Mouse (Mus musculus) forebrain, postnatal 0 days (tissue): ENCODE results near the gene C4b. TPM values are rescaled to one million over a fixed set of nuclear protein-coding genes. Genes with fewer than 3 reads are reported as not detected.

Experiments
- ATAC-seq: fragments of 200-750 bp; cut with Nextera tagmentation; 2 replicates; pipeline ENCODE4 v1.8.0; 2017; ENCODE audit warnings: mild to moderate bottlenecking, moderate library complexity
- DNase-seq: peaks from one replicate; pipeline ENCODE4 v3.0.0-alpha.2; 2015
- H3K27ac ChIP-seq: fragments of 300-500 bp; sonication (generic); 2 replicates; pipeline ENCODE4 v1.5.1; 2014; ENCODE audit warnings: low read depth, mild to moderate bottlenecking, antibody characterized with exemption, low read length, moderate library complexity, mixed read lengths
- H3K27me3 ChIP-seq: fragments of 300-500 bp; sonication (generic); 2 replicates; pipeline ENCODE4 v1.6.1; 2014; ENCODE audit warnings: mild to moderate bottlenecking, low read length, mixed read lengths; ENCODE audit not compliant: insufficient read depth
- H3K36me3 ChIP-seq: fragments of 300-500 bp; sonication (generic); 2 replicates; pipeline ENCODE4 v1.6.1; 2014; ENCODE audit warnings: mild to moderate bottlenecking, moderate library complexity; ENCODE audit not compliant: insufficient read depth
- H3K4me1 ChIP-seq: fragments of 300-500 bp; sonication (generic); 2 replicates; pipeline ENCODE4 v1.6.1; 2014; ENCODE audit warnings: antibody characterized with exemption; ENCODE audit not compliant: insufficient read depth
- H3K4me2 ChIP-seq: fragments of 300-500 bp; sonication (generic); 2 replicates; pipeline ENCODE4 v1.6.1; 2014; ENCODE audit warnings: low read depth, mild to moderate bottlenecking, moderate library complexity
- H3K4me3 ChIP-seq: fragments of 300-500 bp; sonication (generic); 2 replicates; pipeline ENCODE4 v1.5.1; 2014; ENCODE audit warnings: low read depth, low read length, mixed read lengths
- H3K9ac ChIP-seq: fragments of 300-500 bp; sonication (generic); 2 replicates; pipeline ENCODE4 v1.6.1; 2014; ENCODE audit warnings: mild to moderate bottlenecking
- H3K9me3 ChIP-seq: fragments of 300-500 bp; sonication (generic); 2 replicates; pipeline ENCODE4 v1.6.1; 2016; ENCODE audit warnings: low read length
- CTCF ChIP-seq: sonication (generic); IDR thresholded peaks from 2 replicates; pipeline ENCODE4 v1.5.1; 2016; ENCODE audit warnings: antibody characterized with exemption, control low read depth, low read depth
- WGBS: fragments of 180-500 bp; shearing (Covaris S2); extraction: QIAGEN DNeasy Blood & Tissue Kit; methylation state at CpG from one replicate; pipeline ENCODE4 v1.1.7; 2014; 5-methylcytosine and 5-hydroxymethylcytosine counted together
- microRNA-seq, 2 experiments: library from miRNA; unstranded; fragments of <30 nt; microRNA quantifications; one replicate each; pipeline ENCODE4; 2016
- polyA plus RNA-seq: library from polyadenylated mRNA; unstranded; fragments of >200 nt; fragmentation: Nextera tagmentation; extraction: Ambion mirVana; gene quantifications from 2 replicates; pipeline ENCODE4 v1.2.1, GENCODE M21; 2015
- total RNA-seq: library from RNA; depleted of rRNA; stranded (reverse); fragments of >200 nt; gene quantifications from 2 replicates; pipeline ENCODE4 v1.2.3, GENCODE M21; 2014; rRNA removed

Gene C4b
- total and polyA plus RNA-seq, 2 experiments from 2014 or later = 0.59 to 1.6 TPM

DNA sequence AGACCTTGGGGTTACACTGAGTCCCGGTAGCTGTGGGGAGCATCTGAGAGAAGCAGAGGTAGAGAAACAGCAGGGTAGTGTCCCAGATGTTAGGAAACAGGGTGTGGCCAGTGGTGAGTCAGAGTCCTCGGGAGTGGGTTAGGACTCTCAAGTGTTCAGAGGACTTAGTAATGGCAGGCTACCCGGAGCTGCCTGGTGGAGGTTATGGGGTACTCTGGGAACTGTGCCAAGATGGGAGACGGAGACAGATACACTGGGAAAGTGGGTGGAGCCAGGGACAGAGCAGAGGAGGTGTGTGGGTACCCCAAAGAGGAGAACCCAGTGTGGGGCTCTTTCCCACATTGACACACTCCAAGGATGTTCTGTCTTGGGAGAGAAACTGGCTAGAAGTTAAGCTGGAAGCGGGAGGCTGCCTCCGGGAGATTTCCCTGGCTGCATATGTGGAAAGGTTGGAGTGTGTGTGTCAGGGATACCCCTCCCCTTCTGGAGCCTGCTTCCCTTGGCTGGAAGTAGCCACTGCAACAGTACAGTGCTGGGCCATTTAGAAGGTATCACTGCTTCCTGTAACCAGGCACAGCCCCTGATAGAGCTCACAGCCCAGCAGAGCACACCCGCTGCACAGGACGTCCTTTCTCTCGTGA, 59.3 kb downstream of the C4b start:
- Histone ChIP-seq H3K4me3 (no peak overlapping the region), H3K4me1 (no peaks in the 10 kb centered on the region), H3K27me3 (no peaks in the 10 kb centered on the region), H3K36me3 (no peaks in the 10 kb centered on the region), H3K9me3 (no peaks in the 10 kb centered on the region), H3K4me2 (no peak overlapping the region), H3K27ac (no peak overlapping the region), H3K9ac (no peak overlapping the region)
- WGBS = 62% methylated on average over 9 of the region's 9 CpGs
- no peak for TF ChIP-seq CTCF
- ATAC-seq = peak; percentile 34; the same call in 1 of the 2 replicates
- DNase-seq = no peak

DNA sequence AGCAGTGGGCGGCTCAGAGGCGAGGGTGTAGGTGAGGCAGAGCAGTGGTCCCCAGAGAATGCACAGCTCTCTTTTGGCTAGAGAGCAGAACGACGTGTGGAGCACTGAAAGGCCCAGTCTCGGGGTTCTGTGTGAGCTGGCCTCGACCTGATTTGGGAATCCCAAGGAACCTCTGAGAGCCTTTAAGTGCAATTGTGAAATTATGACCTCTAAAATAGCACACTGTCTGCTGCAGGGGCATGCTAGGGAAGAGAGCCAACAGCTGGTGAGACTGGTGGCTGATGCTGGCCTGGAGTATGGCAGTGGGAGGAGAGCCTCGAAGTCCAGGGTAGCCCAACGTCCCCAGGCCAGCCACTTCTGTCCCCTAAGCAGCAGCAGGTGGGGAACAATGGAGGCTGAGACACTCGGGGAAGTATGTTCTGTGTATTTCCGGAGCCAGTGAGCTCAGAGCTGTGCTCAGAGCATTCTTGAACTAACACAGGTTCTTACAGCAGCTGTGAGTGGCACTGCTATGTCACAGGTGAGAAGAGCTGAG, 59.9 kb downstream of the C4b start:
- WGBS = 66% methylated on average over 10 of the region's 10 CpGs

DNA sequence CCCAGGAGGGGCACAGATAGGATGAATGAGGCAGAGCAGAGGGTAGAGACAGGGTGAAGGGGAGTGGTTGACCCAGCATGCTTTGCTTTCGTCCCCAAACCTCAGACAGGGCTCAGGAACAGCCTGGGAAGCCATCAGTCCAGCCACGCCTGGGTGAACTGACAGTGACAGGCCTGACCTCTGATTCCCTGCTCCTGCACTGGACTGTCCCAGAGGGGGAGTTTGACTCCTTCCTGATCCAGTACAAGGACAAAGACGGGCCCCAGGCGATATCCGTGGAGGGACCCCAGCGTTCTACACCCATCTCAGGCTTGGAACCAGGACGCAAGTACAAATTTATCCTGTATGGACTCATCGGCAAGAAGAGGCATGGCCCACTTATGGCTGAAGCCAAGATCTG, 60.5 kb downstream of the C4b start:
- Histone ChIP-seq H3K36me3 (no peaks in the 10 kb centered on the region), H3K4me3 (no peak overlapping the region), H3K27me3 (no peaks in the 10 kb centered on the region), H3K4me2 (no peak overlapping the region), H3K27ac (no peak overlapping the region), H3K4me1 (no peaks in the 10 kb centered on the region), H3K9ac (no peak overlapping the region), H3K9me3 (no peaks in the 10 kb centered on the region)
- no peak for ATAC-seq
- no peak for TF ChIP-seq CTCF
- 74% methylated on average over 8 of the region's 8 CpGs for WGBS
- no peak for DNase-seq

More for the DNA sequence above, 59.9 kb downstream of the C4b start:
- Histone ChIP-seq H3K4me1 (no peaks in the 10 kb centered on the region), H3K9ac (no peak overlapping the region), H3K27ac (no peak overlapping the region), H3K4me3 (no peak overlapping the region), H3K36me3 (no peaks in the 10 kb centered on the region), H3K27me3 (no peaks in the 10 kb centered on the region), H3K9me3 (no peaks in the 10 kb centered on the region), H3K4me2 (no peak overlapping the region)
- DNase-seq = no peak
- ATAC-seq = no peak
- TF ChIP-seq CTCF = no peak

DNA sequence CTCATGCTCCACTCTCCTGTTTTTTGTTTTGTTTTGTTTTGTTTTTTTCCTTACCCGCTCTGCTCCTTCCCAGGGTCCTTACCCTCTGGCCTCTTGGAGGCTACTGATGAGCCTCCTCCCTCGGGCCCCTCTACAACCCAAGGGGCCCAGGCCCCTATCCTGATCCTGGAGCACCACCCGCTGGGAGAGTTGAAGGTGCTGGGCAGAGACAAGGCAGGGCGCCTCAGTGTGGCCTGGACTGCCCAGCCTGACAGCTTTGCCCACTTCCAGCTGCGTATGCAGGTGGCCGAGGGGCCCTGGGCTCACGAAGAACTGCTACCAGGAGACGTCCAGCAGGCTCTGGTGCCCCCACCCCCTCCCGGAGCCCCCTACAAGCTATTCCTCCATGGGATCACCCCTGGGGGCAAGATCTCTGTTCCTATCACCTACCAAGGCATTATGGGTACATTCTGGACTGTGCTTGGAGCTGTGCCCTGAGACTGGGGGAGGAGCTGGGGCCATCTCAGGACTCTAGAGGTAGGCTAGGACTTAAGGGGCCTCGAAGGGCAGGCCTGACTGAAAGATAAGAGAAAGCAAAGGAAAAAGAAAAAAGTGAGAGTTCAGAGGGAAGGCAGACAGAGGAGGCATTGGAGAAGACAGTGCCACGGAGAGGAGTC, 61.7 kb downstream of the C4b start:
- no peak for TF ChIP-seq CTCF
- ATAC-seq = no peak
- H3K4me1 ChIP-seq = no peaks in the 10 kb centered on the region
- no peak overlapping the region for H3K4me2 ChIP-seq
- H3K9ac ChIP-seq = no peak overlapping the region
- 76% methylated on average over 11 of the region's 11 CpGs for WGBS
- H3K36me3 ChIP-seq = no peaks in the 10 kb centered on the region
- H3K27ac ChIP-seq = no peak overlapping the region
- no peak for DNase-seq
- no peaks in the 10 kb centered on the region for H3K9me3 ChIP-seq
- no peaks in the 10 kb centered on the region for H3K27me3 ChIP-seq
- H3K4me3 ChIP-seq = no peak overlapping the region

DNA sequence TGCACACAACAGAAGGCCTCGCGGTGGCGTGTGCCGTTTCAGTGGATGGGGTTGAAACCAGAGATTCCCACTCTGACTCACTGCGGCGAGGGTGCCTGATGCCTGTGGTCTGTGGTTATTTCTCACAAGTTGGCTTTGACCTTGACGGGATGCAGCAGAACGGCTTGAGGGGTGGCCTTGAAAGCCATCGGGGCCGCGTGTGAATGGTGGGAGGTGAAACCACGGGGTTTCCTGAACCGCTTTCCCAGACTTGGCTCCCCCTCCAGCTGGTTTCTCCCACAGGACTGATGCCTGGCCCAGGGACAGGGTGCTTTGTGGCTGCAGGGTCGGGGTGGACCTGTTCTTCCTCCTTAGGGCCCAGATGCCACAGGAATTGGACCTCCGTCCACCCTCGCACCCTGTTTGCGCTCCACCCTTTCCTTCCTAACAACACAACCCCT, 62.5 kb downstream of the C4b start:
- Histone ChIP-seq H3K9me3 (no peaks in the 10 kb centered on the region), H3K4me1 (no peaks in the 10 kb centered on the region), H3K27me3 (no peaks in the 10 kb centered on the region), H3K36me3 (no peaks in the 10 kb centered on the region), H3K4me3 (no peak overlapping the region), H3K27ac (no peak overlapping the region), H3K4me2 (no peak overlapping the region), H3K9ac (no peak overlapping the region)
- DNase-seq (no peak), ATAC-seq (no peak)
- 74% methylated on average over 17 of the region's 17 CpGs for WGBS
- TF ChIP-seq CTCF = no peak

DNA sequence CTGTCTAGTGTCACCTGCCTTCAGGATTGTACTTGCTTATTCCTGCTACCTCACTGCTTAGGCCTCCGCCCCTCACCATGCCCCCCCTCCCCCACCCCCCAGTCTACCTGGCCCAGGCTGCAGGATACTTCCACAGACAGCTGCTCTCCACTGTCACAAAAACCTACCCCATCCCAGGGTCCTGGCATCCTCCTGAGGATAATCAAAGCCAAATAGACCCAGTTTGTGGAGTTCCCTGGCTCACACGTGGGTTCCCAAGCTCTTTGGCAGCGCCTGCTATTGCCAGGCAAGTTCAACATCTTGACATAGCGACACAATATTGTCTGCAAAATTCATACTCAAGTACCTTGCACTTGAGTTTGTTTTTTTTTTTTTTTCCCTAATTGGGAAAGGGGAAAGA, 63.1 kb downstream of the C4b start:
- Histone ChIP-seq H3K27me3 (no peaks in the 10 kb centered on the region), H3K4me2 (no peak overlapping the region), H3K4me3 (no peak overlapping the region), H3K9ac (no peak overlapping the region), H3K27ac (no peak overlapping the region), H3K36me3 (no peaks in the 10 kb centered on the region), H3K4me1 (no peaks in the 10 kb centered on the region), H3K9me3 (no peaks in the 10 kb centered on the region)
- DNase-seq = no peak
- 71% methylated on average over 4 of the region's 4 CpGs for WGBS
- ATAC-seq = no peak
- TF ChIP-seq CTCF = no peak

DNA sequence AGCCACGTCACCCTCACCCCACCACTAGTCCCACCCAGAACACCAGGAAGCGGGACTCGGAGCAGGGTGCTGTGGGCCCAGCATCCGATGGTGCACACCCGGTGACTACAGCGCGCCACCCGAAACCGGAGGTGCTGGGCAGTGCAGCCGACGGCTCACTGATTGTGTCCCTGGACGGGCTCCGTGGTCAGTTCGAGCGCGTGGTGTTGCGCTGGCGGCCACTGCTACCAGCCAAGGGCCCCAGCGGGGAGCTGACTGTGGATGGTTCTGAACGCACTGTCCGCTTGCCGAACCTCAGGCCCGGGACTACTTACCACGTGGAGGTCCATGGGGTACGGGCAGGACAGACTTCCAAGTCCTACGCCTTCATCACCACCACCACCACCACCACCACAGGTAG, 63.5 kb downstream of the C4b start:
- no peaks in the 10 kb centered on the region for H3K4me1 ChIP-seq
- no peak for DNase-seq
- no peaks in the 10 kb centered on the region for H3K27me3 ChIP-seq
- TF ChIP-seq CTCF = no peak
- no peak overlapping the region for H3K4me3 ChIP-seq
- H3K27ac ChIP-seq = no peak overlapping the region
- WGBS = 85% methylated on average over 26 of the region's 26 CpGs
- H3K9ac ChIP-seq = no peak overlapping the region
- no peaks in the 10 kb centered on the region for H3K9me3 ChIP-seq
- ATAC-seq = no peak
- H3K4me2 ChIP-seq = no peak overlapping the region
- H3K36me3 ChIP-seq = no peaks in the 10 kb centered on the region

Small RNAs within 50 kb of the gene (microRNA-seq; reads per million reads assigned to microRNA genes)
- gene Gm27471 = 0 reads per million in 2 experiments

Other genes starting within 250 kb of the C4b start
- gene Btnl6, start 226.5 kb downstream of the C4b start, total RNA-seq = not detected in 2 replicates
- gene Btnl6, start 226.5 kb downstream of the C4b start, polyA plus RNA-seq = not detected in 2 replicates
- gene Notch4, start 179.6 kb downstream of the C4b start, total RNA-seq = 2.8 and 16.0 TPM in 2 replicates
- 3.8 and 5.5 TPM in 2 replicates for gene Notch4, start 179.6 kb downstream of the C4b start, polyA plus RNA-seq
- gene Gpsm3, start 154.1 kb downstream of the C4b start, total RNA-seq = 1.2 and 2.4 TPM in 2 replicates
- gene Gpsm3, start 154.1 kb downstream of the C4b start, polyA plus RNA-seq = 4.2 and 4.6 TPM in 2 replicates
- 56.7 and 75.2 TPM in 2 replicates for gene Pbx2, start 152.6 kb downstream of the C4b start, total RNA-seq
- 3.9 and 5.9 TPM in 2 replicates for gene Pbx2, start 152.6 kb downstream of the C4b start, polyA plus RNA-seq
- gene Ager, start 146.0 kb downstream of the C4b start, total RNA-seq = 1.8 and 2.8 TPM in 2 replicates
- 0.92 and 1.2 TPM in 2 replicates for gene Ager, start 146.0 kb downstream of the C4b start, polyA plus RNA-seq
- 39.0 and 45.3 TPM in 2 replicates for gene Rnf5, start 140.2 kb downstream of the C4b start, total RNA-seq
- gene Rnf5, start 140.2 kb downstream of the C4b start, polyA plus RNA-seq = 245 and 252 TPM in 2 replicates
- 187 and 217 TPM in 2 replicates for gene Agpat1, start 139.6 kb downstream of the C4b start, total RNA-seq
- gene Agpat1, start 139.6 kb downstream of the C4b start, polyA plus RNA-seq = 88.5 and 104 TPM in 2 replicates
- gene Egfl8, start 127.9 kb downstream of the C4b start, total RNA-seq = 2.7 and 3.2 TPM in 2 replicates
- gene Egfl8, start 127.9 kb downstream of the C4b start, polyA plus RNA-seq = 3.8 and 4.8 TPM in 2 replicates
- 24.2 and 27.2 TPM in 2 replicates for gene Ppt2, start 115.4 kb downstream of the C4b start, total RNA-seq
- 17.6 and 20.2 TPM in 2 replicates for gene Ppt2, start 115.4 kb downstream of the C4b start, polyA plus RNA-seq
- gene Prrt1, start 114.3 kb downstream of the C4b start, total RNA-seq = 7.8 and 11.4 TPM in 2 replicates
- gene Prrt1, start 114.3 kb downstream of the C4b start, polyA plus RNA-seq = 12.2 and 15.1 TPM in 2 replicates
- 9.6 and 19.9 TPM in 2 replicates for gene Fkbpl, start 99.1 kb downstream of the C4b start, total RNA-seq
- 8.2 and 11.4 TPM in 2 replicates for gene Fkbpl, start 99.1 kb downstream of the C4b start, polyA plus RNA-seq
- gene Atf6b, start 96.7 kb downstream of the C4b start, total RNA-seq = 39.9 and 43.7 TPM in 2 replicates
- 86.1 and 86.4 TPM in 2 replicates for gene Atf6b, start 96.7 kb downstream of the C4b start, polyA plus RNA-seq
- gene Tnxb, start 73.3 kb downstream of the C4b start, total RNA-seq = 1.0 and 1.7 TPM in 2 replicates
- 0.08 and 0.16 TPM in 2 replicates for gene Tnxb, start 73.3 kb downstream of the C4b start, polyA plus RNA-seq
- gene Cyp21a1, start 60.7 kb upstream of the C4b start, total RNA-seq = not detected in 2 replicates
- not detected in 2 replicates for gene Cyp21a1, start 60.7 kb upstream of the C4b start, polyA plus RNA-seq
- gene Stk19, start 93.1 kb upstream of the C4b start, total RNA-seq = 41.9 and 55.6 TPM in 2 replicates
- gene Stk19, start 93.1 kb upstream of the C4b start, polyA plus RNA-seq = 55.7 and 61.1 TPM in 2 replicates
- gene Dxo, start 93.1 kb upstream of the C4b start, total RNA-seq = 40.0 and 46.0 TPM in 2 replicates
- 56.0 and 57.8 TPM in 2 replicates for gene Dxo, start 93.1 kb upstream of the C4b start, polyA plus RNA-seq
- gene Skiv2l, start 106.3 kb upstream of the C4b start, total RNA-seq = 91.8 and 97.7 TPM in 2 replicates
- 36.9 and 42.8 TPM in 2 replicates for gene Skiv2l, start 106.3 kb upstream of the C4b start, polyA plus RNA-seq
- 32.0 and 56.2 TPM in 2 replicates for gene Nelfe, start 106.5 kb upstream of the C4b start, total RNA-seq
- gene Nelfe, start 106.5 kb upstream of the C4b start, polyA plus RNA-seq = 49.6 and 54.6 TPM in 2 replicates
- gene Cfb, start 118.6 kb upstream of the C4b start, total RNA-seq = 0.67 and 1.4 TPM in 2 replicates
- 1.0 and 1.7 TPM in 2 replicates for gene Cfb, start 118.6 kb upstream of the C4b start, polyA plus RNA-seq
- 25.2 and 32.6 TPM in 2 replicates for gene Zbtb12, start 135.6 kb upstream of the C4b start, total RNA-seq
- gene Zbtb12, start 135.6 kb upstream of the C4b start, polyA plus RNA-seq = 5.3 and 7.7 TPM in 2 replicates
- not detected in 2 replicates for gene Gm20547, start 138.2 kb upstream of the C4b start, total RNA-seq
- gene Gm20547, start 138.2 kb upstream of the C4b start, polyA plus RNA-seq = not detected in 2 replicates
- 2.6 and 6.1 TPM in 2 replicates for gene C2, start 154.4 kb upstream of the C4b start, total RNA-seq
- gene C2, start 154.4 kb upstream of the C4b start, polyA plus RNA-seq = 3.0 and 3.5 TPM in 2 replicates
- 293 and 302 TPM in 2 replicates for gene Ehmt2, start 154.6 kb upstream of the C4b start, total RNA-seq
- 45.5 and 61.8 TPM in 2 replicates for gene Ehmt2, start 154.6 kb upstream of the C4b start, polyA plus RNA-seq
- not detected in 2 replicates for gene Slc44a4, start 170.6 kb upstream of the C4b start, total RNA-seq
- 0.06 TPM in 1 of 2 replicates, not detected in the other for gene Slc44a4, start 170.6 kb upstream of the C4b start, polyA plus RNA-seq
- gene Neu1, start 187.4 kb upstream of the C4b start, total RNA-seq = 36.7 and 36.8 TPM in 2 replicates
- gene Neu1, start 187.4 kb upstream of the C4b start, polyA plus RNA-seq = 33.5 and 34.5 TPM in 2 replicates
- gene Hspa1b, start 215.4 kb upstream of the C4b start, total RNA-seq = 5.2 and 8.1 TPM in 2 replicates
- 0.42 and 0.52 TPM in 2 replicates for gene Hspa1b, start 215.4 kb upstream of the C4b start, polyA plus RNA-seq
- not detected in 2 replicates for gene Gm20481, start 226.0 kb upstream of the C4b start, total RNA-seq
- not detected in 2 replicates for gene Gm20481, start 226.0 kb upstream of the C4b start, polyA plus RNA-seq
- gene Hspa1a, start 228.3 kb upstream of the C4b start, total RNA-seq = 7.9 and 13.8 TPM in 2 replicates
- gene Hspa1a, start 228.3 kb upstream of the C4b start, polyA plus RNA-seq = 7.6 and 8.5 TPM in 2 replicates
- gene Hspa1l, start 228.8 kb upstream of the C4b start, total RNA-seq = 0.24 and 0.46 TPM in 2 replicates
- gene Hspa1l, start 228.8 kb upstream of the C4b start, polyA plus RNA-seq = 0.36 and 0.50 TPM in 2 replicates
- gene Lsm2, start 238.0 kb upstream of the C4b start, total RNA-seq = 29.1 and 38.9 TPM in 2 replicates
- 111 and 120 TPM in 2 replicates for gene Lsm2, start 238.0 kb upstream of the C4b start, polyA plus RNA-seq